Mouse (Mus musculus) liver, adult 2 months (tissue): ENCODE measurements at regions not wholly inside any gene's neighbourhood (a gene's known extent, or its start where the extent isn't known, plus 50 kb on each side); places are given as distances from the start of the nearest gene placed in this dataset.

Source experiments
- DNase-seq: peaks from one replicate; pipeline ENCODE4 v3.0.0-alpha.2; 2011; ENCODE audit warnings: low read depth, low spot score; ENCODE audit errors: extremely low read depth
- H3K27ac ChIP-seq: fragments of 200-500 bp; replicated peaks from 2 replicates; pipeline ENCODE4 v1.5.1; 2012; ENCODE audit warnings: low read depth, mild to moderate bottlenecking, control low read depth, inconsistent platforms, low read length; ENCODE audit not compliant: insufficient read depth
- H3K27me3 ChIP-seq: fragments of 200-500 bp; 2 replicates; pipeline ENCODE4 v1.6.1; 2012; ENCODE audit warnings: mild to moderate bottlenecking, moderate library complexity, low read length, inconsistent platforms; ENCODE audit not compliant: control insufficient read depth, insufficient read depth
- H3K36me3 ChIP-seq: fragments of 200-500 bp; 2 replicates; pipeline ENCODE4 v1.6.1; 2012; ENCODE audit warnings: low read length, inconsistent platforms; ENCODE audit not compliant: control insufficient read depth, insufficient read depth
- H3K4me1 ChIP-seq: fragments of 200-500 bp; 2 replicates; pipeline ENCODE4 v1.6.1; 2011; ENCODE audit warnings: low read length; ENCODE audit not compliant: control insufficient read depth, insufficient read depth
- H3K4me3 ChIP-seq: fragments of 200-500 bp; 2 replicates; pipeline ENCODE4 v1.5.1; 2011; ENCODE audit warnings: low read depth, mild to moderate bottlenecking, control low read depth, low read length, moderate library complexity; ENCODE audit not compliant: insufficient read depth
- H3K79me2 ChIP-seq: fragments of 200-500 bp; 2 replicates; pipeline ENCODE4 v1.6.1; 2012; ENCODE audit warnings: inconsistent platforms, mild to moderate bottlenecking, low read length, moderate library complexity; ENCODE audit not compliant: control insufficient read depth, insufficient read depth
- H3K9ac ChIP-seq: fragments of 200-500 bp; 2 replicates; pipeline ENCODE4 v1.6.1; 2012; ENCODE audit warnings: low read depth, mild to moderate bottlenecking, control low read depth, inconsistent platforms, low read length
- CTCF ChIP-seq: fragments of 200-500 bp; IDR thresholded peaks from 2 replicates; pipeline ENCODE4 v1.5.1; 2011; ENCODE audit warnings: low read depth, low read length, control low read depth
- POLR2A ChIP-seq: fragments of 200-500 bp; IDR thresholded peaks from 2 replicates; pipeline ENCODE4 v1.6.1; 2011; ENCODE audit warnings: low read length, control low read depth; ENCODE audit not compliant: insufficient read depth; ENCODE audit errors: extremely low read depth
- WGBS: fragments of 180-500 bp; shearing (Covaris S2); methylation state at CpG from one replicate; pipeline ENCODE4 v1.1.7; 2018; 5-methylcytosine and 5-hydroxymethylcytosine counted together

- H3K27me3 ChIP-seq, result no peaks in the 10 kb centered on the region
- H3K27ac ChIP-seq, result no peak overlapping the region
- H3K79me2 ChIP-seq, result no peaks in the 10 kb centered on the region
- no peak overlapping the region for H3K4me3 ChIP-seq
- no peaks in the 10 kb centered on the region for H3K36me3 ChIP-seq
- WGBS, result 30% methylated on average over 14 of the region's 14 CpGs
- no peak overlapping the region for H3K9ac ChIP-seq
- peak; percentile 56 for DNase-seq
- peak; percentile 24; the same call in 1 of the 2 replicates for TF ChIP-seq CTCF
- no peak for TF ChIP-seq POLR2A
- H3K4me1 ChIP-seq, result no peaks in the 10 kb centered on the region
These were observed 119.5 kb upstream of the Nhs start for GRCm38 (mm10) chrX:162278834-162279708.

- Histone ChIP-seq H3K4me3 (no peak overlapping the region), H3K4me1 (no peaks in the 10 kb centered on the region), H3K36me3 (no peaks in the 10 kb centered on the region), H3K79me2 (no peaks in the 10 kb centered on the region), H3K9ac (no peak overlapping the region), H3K27ac (no peak overlapping the region), H3K27me3 (no peaks in the 10 kb centered on the region)
- TF ChIP-seq POLR2A, result no peak
- no peak for TF ChIP-seq CTCF
- 86% methylated on average over 5 of the region's 5 CpGs for WGBS
- no peak for DNase-seq
These were observed 115.1 kb upstream of the Nhs start for GRCm38 (mm10) chrX:162274581-162274980.

- no peaks in the 10 kb centered on the region for H3K27me3 ChIP-seq
- DNase-seq, result no peak
- no peak overlapping the region for H3K9ac ChIP-seq
- no peak overlapping the region for H3K27ac ChIP-seq
- WGBS, result 77% methylated on average over 2 of the region's 2 CpGs
- no peak for TF ChIP-seq CTCF
- no peak for TF ChIP-seq POLR2A
- H3K36me3 ChIP-seq, result no peaks in the 10 kb centered on the region
- no peaks in the 10 kb centered on the region for H3K4me1 ChIP-seq
- no peak overlapping the region for H3K4me3 ChIP-seq
- H3K79me2 ChIP-seq, result no peaks in the 10 kb centered on the region
These were observed 111.7 kb upstream of the Nhs start for GRCm38 (mm10) chrX:162271189-162271588.

- 100% methylated on average over 1 of the region's 1 CpGs for WGBS
- TF ChIP-seq CTCF (no peak), POLR2A (no peak)
These were observed 109.4 kb upstream of the Nhs start for GRCm38 (mm10) chrX:162268918-162269317.

GRCm38 (mm10) chrX:162268112-162268511 is 108.6 kb upstream of the Nhs start:
- Histone ChIP-seq H3K4me1 (no peaks in the 10 kb centered on the region), H3K4me3 (no peak overlapping the region), H3K36me3 (no peaks in the 10 kb centered on the region), H3K79me2 (no peaks in the 10 kb centered on the region), H3K27ac (no peak overlapping the region), H3K27me3 (no peaks in the 10 kb centered on the region), H3K9ac (no peak overlapping the region)
- WGBS, result 81% methylated on average over 5 of the region's 5 CpGs
- DNase-seq, result no peak
- TF ChIP-seq POLR2A (no peak), CTCF (no peak)

More at GRCm38 (mm10) chrX:162268918-162269317, 109.4 kb upstream of the Nhs start:
- Histone ChIP-seq H3K4me1 (no peaks in the 10 kb centered on the region), H3K27ac (no peak overlapping the region), H3K27me3 (no peaks in the 10 kb centered on the region), H3K36me3 (no peaks in the 10 kb centered on the region), H3K9ac (no peak overlapping the region), H3K4me3 (no peak overlapping the region), H3K79me2 (no peaks in the 10 kb centered on the region)
- no peak for DNase-seq

- whole genome bisulfite sequencing, result 45% methylated on average over 1 of the region's 1 CpGs
- DNase-seq, result peak; percentile 17
- H3K4me1 ChIP-seq, result no peaks in the 10 kb centered on the region
These were observed 108.1 kb upstream of the Nhs start for GRCm38 (mm10) chrX:162267679-162268078.

More at GRCm38 (mm10) chrX:162267679-162268078, 108.1 kb upstream of the Nhs start:
- no peak overlapping the region for H3K9ac ChIP-seq
- H3K27ac ChIP-seq, result no peak overlapping the region
- H3K79me2 ChIP-seq, result no peaks in the 10 kb centered on the region
- no peaks in the 10 kb centered on the region for H3K27me3 ChIP-seq
- TF ChIP-seq CTCF, result no peak
- no peak for TF ChIP-seq POLR2A
- H3K36me3 ChIP-seq, result no peaks in the 10 kb centered on the region
- H3K4me3 ChIP-seq, result no peak overlapping the region
